In the genomic region with DNA sequence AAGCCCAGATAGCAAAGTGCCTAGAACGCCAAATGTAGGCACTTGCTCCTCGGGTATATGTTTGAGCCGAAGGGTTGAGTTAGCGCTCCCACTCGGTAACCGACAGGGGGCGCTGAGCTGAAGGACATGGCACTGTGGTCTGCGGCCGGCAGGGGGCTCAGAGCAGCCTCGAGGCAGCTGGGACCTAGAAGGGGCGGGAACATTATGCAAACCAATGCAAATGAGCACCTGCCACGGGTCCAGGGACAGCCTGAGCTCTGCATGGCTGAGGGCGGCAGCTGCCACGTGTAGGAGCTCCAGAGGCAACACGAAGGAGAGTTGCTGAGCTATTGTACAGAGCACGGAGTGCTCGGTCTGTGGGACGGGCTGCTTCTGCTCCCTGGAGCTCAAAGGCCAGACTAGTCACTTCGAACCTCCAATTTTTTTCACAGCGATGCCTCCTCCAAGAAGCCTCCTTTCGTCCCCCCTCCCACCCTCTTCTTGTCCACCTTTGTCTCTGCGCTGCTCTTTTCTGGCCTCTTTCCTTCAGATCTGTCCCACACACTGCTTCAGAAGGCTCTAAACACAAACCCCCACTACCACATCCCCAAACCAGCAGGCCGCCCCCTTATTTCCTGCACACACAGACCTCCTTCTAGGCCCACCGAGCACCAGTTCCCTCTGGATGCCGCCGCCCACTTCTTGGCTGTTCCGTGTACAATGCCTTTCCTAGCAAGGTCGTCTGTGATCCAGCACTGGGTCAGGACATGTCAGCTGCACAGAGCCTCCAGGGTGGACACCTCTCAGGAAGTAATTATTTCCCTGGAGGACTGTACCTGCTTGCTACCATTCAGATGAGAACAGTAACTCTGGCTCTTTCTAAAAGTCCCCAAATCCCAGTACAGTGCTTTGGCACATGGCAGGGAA, we compare ENCODE assay signal across 8 mouse cellular contexts. TPM values are rescaled to one million over a fixed set of nuclear protein-coding genes. Genes with fewer than 3 reads are reported as not detected.
A peak's percentile ranks its signal among the peaks of the same experiment; 100 is the strongest.
DNase-seq lines count a peak whose midpoint lies in the region; ATAC-seq and TF ChIP-seq lines count a peak whose summit lies in the region.

No protein-coding gene starts in this region.

- H3K4me3 ChIP-seq in gastrocnemius, adult 2 months: no peak overlapping the region
- no peak overlapping the region for H3K4me3 ChIP-seq in forebrain, embryonic 15.5 days
- no peak overlapping the region for H3K4me3 ChIP-seq in intestine, embryonic 16.5 days (ENCODE audit: low read length)
- H3K4me3 ChIP-seq in midbrain, embryonic 10.5 days: 0 out of 2 replicates have a peak overlapping the region, but pooled peaks have one; percentile 12
- H3K4me3 ChIP-seq in small intestine, adult 2 months (ENCODE audit: low read depth, low read length): no peak overlapping the region

- H3K9me3 ChIP-seq in forebrain, embryonic 15.5 days: no peaks in the 10 kb centered on the region
- H3K9me3 ChIP-seq in intestine, embryonic 16.5 days (ENCODE audit: control insufficient read depth, low read length): no peaks in the 10 kb centered on the region
- H3K9me3 ChIP-seq in midbrain, embryonic 10.5 days (replicated peaks): no peaks in the 10 kb centered on the region

- TF ChIP-seq CTCF in gastrocnemius, adult 2 months (IDR thresholded peaks at IDR 0.05): peak; percentile 67
- peak; percentile 93 for TF ChIP-seq CTCF in small intestine, adult 2 months (IDR thresholded peaks at IDR 0.05; ENCODE audit: extremely low read depth, insufficient read length, insufficient replicate concordance, low read depth, low read length)

- H3K4me1 ChIP-seq in forebrain, embryonic 15.5 days: peaks cover 15% of the 10 kb centered on the region
- peaks cover 12% of the 10 kb centered on the region for H3K4me1 ChIP-seq in intestine, embryonic 16.5 days (ENCODE audit: control insufficient read depth, insufficient read depth, low read length)
- peaks cover 26% of the 10 kb centered on the region for H3K4me1 ChIP-seq in midbrain, embryonic 10.5 days
- H3K4me1 ChIP-seq in small intestine, adult 2 months (ENCODE audit: control insufficient read depth, insufficient read depth, insufficient read length, low read length): peaks cover 23% of the 10 kb centered on the region

- H3K27ac ChIP-seq in gastrocnemius, adult 2 months: no peak overlapping the region
- H3K27ac ChIP-seq in forebrain, embryonic 15.5 days (replicated peaks): peak overlapping the region; percentile 58; the same call in 1 of the 2 replicates
- H3K27ac ChIP-seq in intestine, embryonic 16.5 days (ENCODE audit: low read length): no peak overlapping the region
- H3K27ac ChIP-seq in midbrain, embryonic 10.5 days (replicated peaks): peak overlapping the region; percentile 25
- H3K27ac ChIP-seq in small intestine, adult 2 months (ENCODE audit: insufficient read depth, low read depth, low read length): no peak overlapping the region

- 25% methylated on average over 28 of the region's 28 CpGs for WGBS in forebrain, embryonic 15.5 days
- 34% methylated on average over 28 of the region's 28 CpGs for WGBS in intestine, embryonic 16.5 days
- 32% methylated on average over 28 of the region's 28 CpGs for WGBS in midbrain, embryonic 10.5 days
- WGBS in small intestine, adult 2 months: 40% methylated on average over 28 of the region's 28 CpGs

- H3K27me3 ChIP-seq in forebrain, embryonic 15.5 days: no peaks in the 10 kb centered on the region
- no peaks in the 10 kb centered on the region for H3K27me3 ChIP-seq in intestine, embryonic 16.5 days (replicated peaks; ENCODE audit: control insufficient read depth, insufficient read depth, low read length)
- H3K27me3 ChIP-seq in midbrain, embryonic 10.5 days (ENCODE audit: low read depth, poor library complexity, severe bottlenecking): peaks cover 40% of the 10 kb centered on the region
- H3K27me3 ChIP-seq in small intestine, adult 2 months (ENCODE audit: control insufficient read depth, insufficient read depth, low read length): no peaks in the 10 kb centered on the region

- peak; percentile 50 for DNase-seq in gastrocnemius, adult 2 months
- DNase-seq in gastrocnemius, adult 8-10 months (ENCODE audit: low spot score in 2 of 2): no peak
- peak; percentile 78 for DNase-seq in cerebellum, adult 11 months
- peak; percentile 83 to 95 for DNase-seq in left cerebral cortex, postnatal 25 days (ENCODE audit: low spot score in 2 of 2)
- peak; percentile 87 for DNase-seq in midbrain, embryonic 10.5 days (ENCODE audit: low spot score)

- ATAC-seq in forebrain, embryonic 15.5 days (replicated peaks): peak; percentile 94
- ATAC-seq in intestine, embryonic 16.5 days: peak; percentile 57

- 0 out of 2 replicates have a peak overlapping the region, but pooled peaks have one; percentile 7 for H3K4me2 ChIP-seq in forebrain, embryonic 15.5 days (replicated peaks)
- H3K4me2 ChIP-seq in intestine, embryonic 16.5 days (ENCODE audit: low read depth, low read length): no peak overlapping the region

- TF ChIP-seq POLR2A in small intestine, adult 2 months (IDR thresholded peaks at IDR 0.05; ENCODE audit: low read depth, low read length): no peak

- intact Hi-C loops in gastrocnemius, adult 2 months (cut with DNase I): no loop called here
- intact Hi-C loops in left cerebral cortex, postnatal 25 days (cut with DNase I): no loop called here

- H3K9ac ChIP-seq in forebrain, embryonic 15.5 days (replicated peaks): no peak overlapping the region
- no peak overlapping the region for H3K9ac ChIP-seq in intestine, embryonic 16.5 days (ENCODE audit: low read depth, low read length)

- no peaks in the 10 kb centered on the region for H3K36me3 ChIP-seq in forebrain, embryonic 15.5 days
- H3K36me3 ChIP-seq in intestine, embryonic 16.5 days (ENCODE audit: control insufficient read depth, insufficient read depth, low read length): no peaks in the 10 kb centered on the region
- H3K36me3 ChIP-seq in midbrain, embryonic 10.5 days: no peaks in the 10 kb centered on the region
- H3K36me3 ChIP-seq in small intestine, adult 2 months (ENCODE audit: control insufficient read depth, insufficient read depth, low read length): peaks cover 37% of the 10 kb centered on the region

RNA-seq across cellular contexts. Expression of gene Tmem54, which starts 8.0 kb away (rescaled TPM):
- total RNA-seq in gastrocnemius, adult 2 months (2021): not detected
- not detected for total RNA-seq in gastrocnemius, adult 8-10 months (2022)
- polyA plus RNA-seq in forebrain, embryonic 15.5 days (2015; fragmentation: Nextera tagmentation; extraction: Ambion mirVana): not detected in 2 replicates
- polyA plus RNA-seq in intestine, embryonic 16.5 days (2015; fragmentation: Nextera tagmentation; extraction: Ambion mirVana): 159 and 167 TPM in 2 replicates
- total RNA-seq in left cerebral cortex, postnatal 25 days (2021): not detected
- polyA plus RNA-seq in midbrain, embryonic 10.5 days (2016; fragmentation: Nextera tagmentation; extraction: Ambion mirVana): 1.0 and 2.1 TPM in 2 replicates
- polyA plus RNA-seq in small intestine, adult 2 months (2012; rRNA removed): 473 and 851 TPM in 2 replicates

RNA-seq across cellular contexts. Expression of gene Hpca, which starts 8.5 kb away (rescaled TPM):
- total RNA-seq in gastrocnemius, adult 2 months (2021): not detected
- total RNA-seq in gastrocnemius, adult 8-10 months (2022): not detected
- polyA plus RNA-seq in forebrain, embryonic 15.5 days (2015; fragmentation: Nextera tagmentation; extraction: Ambion mirVana): 48.0 and 53.1 TPM in 2 replicates
- 4.0 and 4.5 TPM in 2 replicates for polyA plus RNA-seq in intestine, embryonic 16.5 days (2015; fragmentation: Nextera tagmentation; extraction: Ambion mirVana)
- total RNA-seq in left cerebral cortex, postnatal 25 days (2021): 100 to 1,000 TPM; 621 to 724 TPM
- 1.4 and 2.4 TPM in 2 replicates for polyA plus RNA-seq in midbrain, embryonic 10.5 days (2016; fragmentation: Nextera tagmentation; extraction: Ambion mirVana)
- polyA plus RNA-seq in small intestine, adult 2 months (2012; rRNA removed): 0.56 and 0.72 TPM in 2 replicates

RNA-seq across cellular contexts. Expression of gene Fndc5, which starts 23.5 kb away (rescaled TPM):
- 100 to 1,000 TPM in 1 of 2 experiments, 10 to 100 TPM in 1; 52.1 to 132 TPM for total RNA-seq in gastrocnemius, adult 2 months (2021)
- total RNA-seq in gastrocnemius, adult 8-10 months (2022): 10 to 100 TPM; 48.3 to 65.7 (median 58.5) TPM
- polyA plus RNA-seq in forebrain, embryonic 15.5 days (2015; fragmentation: Nextera tagmentation; extraction: Ambion mirVana): 2.6 and 2.8 TPM in 2 replicates
- polyA plus RNA-seq in intestine, embryonic 16.5 days (2015; fragmentation: Nextera tagmentation; extraction: Ambion mirVana): 1.5 and 2.2 TPM in 2 replicates
- total RNA-seq in left cerebral cortex, postnatal 25 days (2021): 10 to 100 TPM; 56.2 to 63.4 TPM
- polyA plus RNA-seq in midbrain, embryonic 10.5 days (2016; fragmentation: Nextera tagmentation; extraction: Ambion mirVana): 0.50 and 0.78 TPM in 2 replicates
- polyA plus RNA-seq in small intestine, adult 2 months (2012; rRNA removed): 0.36 and 0.87 TPM in 2 replicates

RNA-seq across cellular contexts. Expression of gene Rnf19b, which starts 55.3 kb away (rescaled TPM):
- total RNA-seq in gastrocnemius, adult 2 months (2021): 10 to 100 TPM; 22.0 to 24.0 TPM
- total RNA-seq in gastrocnemius, adult 8-10 months (2022): 10 to 100 TPM; 23.6 to 27.2 (median 25.0) TPM
- polyA plus RNA-seq in forebrain, embryonic 15.5 days (2015; fragmentation: Nextera tagmentation; extraction: Ambion mirVana): 23.0 and 23.2 TPM in 2 replicates
- 5.6 and 7.0 TPM in 2 replicates for polyA plus RNA-seq in intestine, embryonic 16.5 days (2015; fragmentation: Nextera tagmentation; extraction: Ambion mirVana)
- 10 to 100 TPM; 58.7 TPM for total RNA-seq in left cerebral cortex, postnatal 25 days (2021)
- 7.1 and 9.0 TPM in 2 replicates for polyA plus RNA-seq in midbrain, embryonic 10.5 days (2016; fragmentation: Nextera tagmentation; extraction: Ambion mirVana)
- 99.3 and 218 TPM in 2 replicates for polyA plus RNA-seq in small intestine, adult 2 months (2012; rRNA removed)

Comparison
In these comparisons a context has a peak if more than half of its experiments do, and no peak if none do; other contexts are left out.
1. DNase-seq: peak in gastrocnemius, adult 2 months (single experiment), cerebellum, adult 11 months (single experiment), left cerebral cortex, postnatal 25 days (2 of 2) and midbrain, embryonic 10.5 days (single experiment); none in gastrocnemius, adult 8-10 months (0 of 2).
2. H3K27ac ChIP-seq: peak in forebrain, embryonic 15.5 days (single experiment) and midbrain, embryonic 10.5 days (single experiment); none in gastrocnemius, adult 2 months (single experiment), intestine, embryonic 16.5 days (single experiment) and small intestine, adult 2 months (single experiment).
3. RNA of gene Tmem54, which starts 8.0 kb away (polyA plus RNA-seq): 473 to 851 TPM in small intestine, adult 2 months and 159 to 167 TPM in intestine, embryonic 16.5 days; 1.0 to 2.1 TPM in midbrain, embryonic 10.5 days and not detected in forebrain, embryonic 15.5 days; every median in the first group is over 10 times any median in the second.